Mouse (Mus musculus): ENCODE data around the gene Itga1. TPM values are rescaled to one million over a fixed set of nuclear protein-coding genes. Genes with fewer than 3 reads are reported as not detected.
A peak's percentile ranks its signal among the peaks of the same experiment; 100 is the strongest.

Gene Itga1
- polyA plus RNA-seq (2012; rRNA removed) = 4.5 and 5.1 TPM in 2 replicates

- Histone ChIP-seq H3K36me3 (ENCODE audit: control insufficient read depth, insufficient read depth, low read length) (no peaks in the 10 kb centered on the region), H3K27me3 (ENCODE audit: control insufficient read depth, insufficient read depth, low read length) (peaks cover 4% of the 10 kb centered on the region), H3K4me1 (ENCODE audit: control insufficient read depth, insufficient read depth, insufficient read length) (peaks cover 2% of the 10 kb centered on the region; the same call in 1 of the 2 replicates), H3K27ac (ENCODE audit: insufficient read depth, low read length) (peak within 1 kb of the TSS; percentile 56), H3K4me3 (ENCODE audit: extremely low read depth, insufficient read depth, insufficient read length) (peak within 1 kb of the TSS; percentile 48)
- DNase-seq (ENCODE audit: low read depth in 1 of 2, low spot score in 2 of 2) = peak in 1 of 2 experiments; percentile 31
- 3% methylated on average over 39 of the region's 39 CpGs for whole genome bisulfite sequencing
- TF ChIP-seq POLR2A (IDR thresholded peaks at IDR 0.05; ENCODE audit: low read depth, low read length) (no peak), CTCF (IDR thresholded peaks at IDR 0.05; ENCODE audit: extremely low read depth, insufficient read depth, insufficient read length, insufficient replicate concordance) (no peak)
Observed at GRCm38 (mm10) chr13:115101355-115102191, at the start of gene Itga1, which contains the start of gene Gm49395. Gene Itga1 (minus strand): TSS chr13:115101964. Gene Gm49395 (minus strand): TSS chr13:115101921.

GRCm38 (mm10) chr13:115150602-115151001 lies 48.8 kb upstream of the Itga1 start:
- Histone ChIP-seq H3K4me1 (ENCODE audit: control insufficient read depth, insufficient read depth, insufficient read length) (no peaks in the 10 kb centered on the region), H3K36me3 (ENCODE audit: control insufficient read depth, insufficient read depth, low read length) (no peaks in the 10 kb centered on the region), H3K27ac (ENCODE audit: insufficient read depth, low read length) (no peak overlapping the region), H3K27me3 (ENCODE audit: control insufficient read depth, insufficient read depth, low read length) (no peaks in the 10 kb centered on the region), H3K4me3 (ENCODE audit: extremely low read depth, insufficient read depth, insufficient read length) (no peak overlapping the region)
- TF ChIP-seq POLR2A (IDR thresholded peaks at IDR 0.05; ENCODE audit: low read depth, low read length) (no peak), CTCF (IDR thresholded peaks at IDR 0.05; ENCODE audit: extremely low read depth, insufficient read depth, insufficient read length, insufficient replicate concordance) (no peak)
- WGBS = 37% methylated on average over 1 of the region's 1 CpGs
- no peak for DNase-seq (ENCODE audit: low read depth in 1 of 2, low spot score in 2 of 2)

- Histone ChIP-seq H3K27me3 (ENCODE audit: control insufficient read depth, insufficient read depth, low read length) (no peaks in the 10 kb centered on the region), H3K36me3 (ENCODE audit: control insufficient read depth, insufficient read depth, low read length) (no peaks in the 10 kb centered on the region), H3K4me1 (ENCODE audit: control insufficient read depth, insufficient read depth, insufficient read length) (no peaks in the 10 kb centered on the region), H3K4me3 (ENCODE audit: extremely low read depth, insufficient read depth, insufficient read length) (no peak overlapping the region), H3K27ac (ENCODE audit: insufficient read depth, low read length) (no peak overlapping the region)
- no peak for TF ChIP-seq POLR2A (IDR thresholded peaks at IDR 0.05; ENCODE audit: low read depth, low read length)
- TF ChIP-seq CTCF (IDR thresholded peaks at IDR 0.05; ENCODE audit: extremely low read depth, insufficient read depth, insufficient read length, insufficient replicate concordance) = no peak
- WGBS = 77% methylated on average over 6 of the region's 6 CpGs
- DNase-seq (ENCODE audit: low read depth in 1 of 2, low spot score in 2 of 2) = no peak
Observed at GRCm38 (mm10) chr13:115149849-115150248, 48.1 kb upstream of the Itga1 start.

GRCm38 (mm10) chr13:115143575-115143974 lies 41.8 kb upstream of the Itga1 start:
- Histone ChIP-seq H3K4me3 (ENCODE audit: extremely low read depth, insufficient read depth, insufficient read length) (no peak overlapping the region), H3K27ac (ENCODE audit: insufficient read depth, low read length) (no peak overlapping the region), H3K4me1 (ENCODE audit: control insufficient read depth, insufficient read depth, insufficient read length) (no peaks in the 10 kb centered on the region), H3K27me3 (ENCODE audit: control insufficient read depth, insufficient read depth, low read length) (no peaks in the 10 kb centered on the region), H3K36me3 (ENCODE audit: control insufficient read depth, insufficient read depth, low read length) (no peaks in the 10 kb centered on the region)
- 90% methylated on average over 2 of the region's 2 CpGs for WGBS
- no peak for DNase-seq (ENCODE audit: low read depth in 1 of 2, low spot score in 2 of 2)
- no peak for TF ChIP-seq POLR2A (IDR thresholded peaks at IDR 0.05; ENCODE audit: low read depth, low read length)

- no peak overlapping the region for H3K27ac ChIP-seq (ENCODE audit: insufficient read depth, low read length)
- 75% methylated on average over 3 of the region's 3 CpGs for WGBS
- H3K4me1 ChIP-seq (ENCODE audit: control insufficient read depth, insufficient read depth, insufficient read length) = no peaks in the 10 kb centered on the region
- no peaks in the 10 kb centered on the region for H3K27me3 ChIP-seq (ENCODE audit: control insufficient read depth, insufficient read depth, low read length)
- DNase-seq (ENCODE audit: low read depth in 1 of 2, low spot score in 2 of 2) = no peak
- H3K4me3 ChIP-seq (ENCODE audit: extremely low read depth, insufficient read depth, insufficient read length) = no peak overlapping the region
- TF ChIP-seq POLR2A (IDR thresholded peaks at IDR 0.05; ENCODE audit: low read depth, low read length) (no peak), CTCF (IDR thresholded peaks at IDR 0.05; ENCODE audit: extremely low read depth, insufficient read depth, insufficient read length, insufficient replicate concordance) (no peak)
- H3K36me3 ChIP-seq (ENCODE audit: control insufficient read depth, insufficient read depth, low read length) = no peaks in the 10 kb centered on the region
Observed at GRCm38 (mm10) chr13:115142066-115142465, 40.3 kb upstream of the Itga1 start.

GRCm38 (mm10) chr13:115138513-115138912 lies 36.7 kb upstream of the Itga1 start:
- H3K27ac ChIP-seq (ENCODE audit: insufficient read depth, low read length) = no peak overlapping the region
- no peak for DNase-seq (ENCODE audit: low read depth in 1 of 2, low spot score in 2 of 2)
- H3K4me1 ChIP-seq (ENCODE audit: control insufficient read depth, insufficient read depth, insufficient read length) = no peaks in the 10 kb centered on the region
- WGBS = 87% methylated on average over 7 of the region's 7 CpGs
- H3K36me3 ChIP-seq (ENCODE audit: control insufficient read depth, insufficient read depth, low read length) = no peaks in the 10 kb centered on the region
- no peak overlapping the region for H3K4me3 ChIP-seq (ENCODE audit: extremely low read depth, insufficient read depth, insufficient read length)
- H3K27me3 ChIP-seq (ENCODE audit: control insufficient read depth, insufficient read depth, low read length) = no peaks in the 10 kb centered on the region
- TF ChIP-seq CTCF (IDR thresholded peaks at IDR 0.05; ENCODE audit: extremely low read depth, insufficient read depth, insufficient read length, insufficient replicate concordance) (no peak), POLR2A (IDR thresholded peaks at IDR 0.05; ENCODE audit: low read depth, low read length) (no peak)

- WGBS = 51% methylated on average over 3 of the region's 3 CpGs
- no peaks in the 10 kb centered on the region for H3K27me3 ChIP-seq (ENCODE audit: control insufficient read depth, insufficient read depth, low read length)
- no peak overlapping the region for H3K27ac ChIP-seq (ENCODE audit: insufficient read depth, low read length)
- peak in 1 of 2 experiments; percentile 2 for DNase-seq (ENCODE audit: low read depth in 1 of 2, low spot score in 2 of 2)
- no peak for TF ChIP-seq CTCF (IDR thresholded peaks at IDR 0.05; ENCODE audit: extremely low read depth, insufficient read depth, insufficient read length, insufficient replicate concordance)
- TF ChIP-seq POLR2A (IDR thresholded peaks at IDR 0.05; ENCODE audit: low read depth, low read length) = no peak
- no peaks in the 10 kb centered on the region for H3K4me1 ChIP-seq (ENCODE audit: control insufficient read depth, insufficient read depth, insufficient read length)
- no peak overlapping the region for H3K4me3 ChIP-seq (ENCODE audit: extremely low read depth, insufficient read depth, insufficient read length)
- H3K36me3 ChIP-seq (ENCODE audit: control insufficient read depth, insufficient read depth, low read length) = no peaks in the 10 kb centered on the region
Observed at GRCm38 (mm10) chr13:115136761-115137160, 35.0 kb upstream of the Itga1 start.

Measured in spleen, adult 2 months (tissue).